Mouse (Mus musculus) ES-Bruce4 (cell line): ENCODE data around the gene Crygn. TPM values are rescaled to one million over a fixed set of nuclear protein-coding genes. Genes with fewer than 3 reads are reported as not detected.
A peak's percentile ranks its signal among the peaks of the same experiment; 100 is the strongest.

Source experiments
- H3K27ac ChIP-seq: 2 replicates; pipeline ENCODE4 v1.5.1; 2012; ENCODE audit warnings: low read length, inconsistent platforms; ENCODE audit not compliant: insufficient read depth
- H3K27me3 ChIP-seq: 2 replicates; pipeline ENCODE4 v1.6.1; 2012; ENCODE audit warnings: mild to moderate bottlenecking, low read length, inconsistent platforms; ENCODE audit not compliant: control insufficient read depth, poor library complexity, insufficient read depth, severe bottlenecking
- H3K36me3 ChIP-seq: 2 replicates; pipeline ENCODE4 v1.6.1; 2012; ENCODE audit warnings: inconsistent platforms, mild to moderate bottlenecking, low read length, moderate library complexity; ENCODE audit not compliant: control insufficient read depth, poor library complexity, insufficient read depth, severe bottlenecking
- H3K4me1 ChIP-seq: one replicate; pipeline ENCODE4 v1.8.1; 2011; ENCODE audit warnings: low read length; ENCODE audit not compliant: control insufficient read depth, insufficient read depth
- H3K4me3 ChIP-seq: 2 replicates; pipeline ENCODE4 v1.5.1; 2011; ENCODE audit warnings: low read depth, mild to moderate bottlenecking, low read length
- H3K9ac ChIP-seq: 2 replicates; pipeline ENCODE4 v1.6.1; 2012; ENCODE audit warnings: low read depth, mild to moderate bottlenecking, inconsistent platforms; ENCODE audit not compliant: poor library complexity, severe bottlenecking
- H3K9me3 ChIP-seq: replicated peaks from 2 replicates; pipeline ENCODE4 v1.6.1; 2012; ENCODE audit warnings: mild to moderate bottlenecking, low read length, inconsistent platforms; ENCODE audit not compliant: control insufficient read depth, poor library complexity, insufficient read depth, severe bottlenecking
- CTCF ChIP-seq: IDR thresholded peaks from one replicate; pipeline ENCODE4 v1.8.1; 2011; ENCODE audit warnings: low read depth, low read length
- EP300 ChIP-seq: IDR thresholded peaks from 2 replicates; pipeline ENCODE4 v1.6.1; 2011; ENCODE audit warnings: low read depth, low read length; ENCODE audit not compliant: insufficient read depth
- POLR2A ChIP-seq: IDR thresholded peaks from one replicate; pipeline ENCODE4 v1.8.1; 2011; ENCODE audit warnings: low read length; ENCODE audit not compliant: insufficient read depth
- polyA plus RNA-seq: library from polyadenylated mRNA; stranded (reverse); fragments of >200 nt; gene quantifications from 2 replicates; pipeline ENCODE4 v1.2.4, GENCODE M21; 2011; ENCODE audit warnings: low read depth; ENCODE audit not compliant: missing spikeins, insufficient read depth, insufficient read length

Gene Crygn
- polyA plus RNA-seq: 8.2 TPM in 1 of 2 replicates, not detected in the other

- no peaks in the 10 kb centered on the region for H3K27me3 ChIP-seq
- peak within 1 kb of the TSS; percentile 38 for H3K9ac ChIP-seq
- H3K4me1 ChIP-seq: no peaks in the 10 kb centered on the region
- no peak for TF ChIP-seq CTCF
- no peak for TF ChIP-seq EP300
- TF ChIP-seq POLR2A: no peak
- no peaks in the 10 kb centered on the region for H3K36me3 ChIP-seq
- H3K9me3 ChIP-seq: no peaks in the 10 kb centered on the region
- H3K4me3 ChIP-seq: peak within 1 kb of the TSS; percentile 45
- no peak within 1 kb of the TSS for H3K27ac ChIP-seq
Measured at GRCm38 (mm10) chr5:24757816-24758215, at the start of gene Crygn. Gene Crygn, minus strand, starts transcription at chr5:24758008.

GRCm38 (mm10) chr5:24805222-24805621 is 47.4 kb upstream of the Crygn start:
- Histone ChIP-seq H3K27me3 (no peaks in the 10 kb centered on the region), H3K27ac (no peak overlapping the region), H3K36me3 (peaks cover 40% of the 10 kb centered on the region), H3K9ac (no peak overlapping the region), H3K4me3 (no peak overlapping the region), H3K4me1 (no peaks in the 10 kb centered on the region), H3K9me3 (no peaks in the 10 kb centered on the region)
- no peak for TF ChIP-seq POLR2A
- no peak for TF ChIP-seq EP300
- no peak for TF ChIP-seq CTCF

- no peaks in the 10 kb centered on the region for H3K4me1 ChIP-seq
- H3K4me3 ChIP-seq: no peak overlapping the region
- no peaks in the 10 kb centered on the region for H3K27me3 ChIP-seq
- H3K9me3 ChIP-seq: no peaks in the 10 kb centered on the region
- H3K27ac ChIP-seq: no peak overlapping the region
- TF ChIP-seq EP300: no peak
- no peak for TF ChIP-seq CTCF
- no peak for TF ChIP-seq POLR2A
- no peak overlapping the region for H3K9ac ChIP-seq
- H3K36me3 ChIP-seq: peaks cover 38% of the 10 kb centered on the region
Measured at GRCm38 (mm10) chr5:24804661-24805060, 46.9 kb upstream of the Crygn start.

- H3K36me3 ChIP-seq: peaks cover 22% of the 10 kb centered on the region
- TF ChIP-seq EP300 (no peak), POLR2A (no peak), CTCF (no peak)
Measured at GRCm38 (mm10) chr5:24801841-24802624, 44.2 kb upstream of the Crygn start.

GRCm38 (mm10) chr5:24800416-24800815 is 42.6 kb upstream of the Crygn start:
- H3K9me3 ChIP-seq: no peaks in the 10 kb centered on the region
- H3K4me3 ChIP-seq: no peak overlapping the region
- peaks cover 13% of the 10 kb centered on the region for H3K36me3 ChIP-seq
- no peaks in the 10 kb centered on the region for H3K4me1 ChIP-seq
- TF ChIP-seq CTCF (peak; percentile 54), EP300 (no peak), POLR2A (no peak)
- no peak overlapping the region for H3K9ac ChIP-seq
- no peak overlapping the region for H3K27ac ChIP-seq
- no peaks in the 10 kb centered on the region for H3K27me3 ChIP-seq

More at GRCm38 (mm10) chr5:24801841-24802624, 44.2 kb upstream of the Crygn start:
- no peaks in the 10 kb centered on the region for H3K9me3 ChIP-seq
- no peak overlapping the region for H3K9ac ChIP-seq
- H3K4me1 ChIP-seq: no peaks in the 10 kb centered on the region
- no peak overlapping the region for H3K27ac ChIP-seq
- H3K27me3 ChIP-seq: no peaks in the 10 kb centered on the region
- H3K4me3 ChIP-seq: no peak overlapping the region

- no peak overlapping the region for H3K27ac ChIP-seq
- no peaks in the 10 kb centered on the region for H3K4me1 ChIP-seq
- H3K27me3 ChIP-seq: no peaks in the 10 kb centered on the region
- TF ChIP-seq EP300 (no peak), CTCF (no peak), POLR2A (no peak)
- H3K4me3 ChIP-seq: no peak overlapping the region
- H3K36me3 ChIP-seq: peaks cover 9% of the 10 kb centered on the region
- H3K9me3 ChIP-seq: no peaks in the 10 kb centered on the region
- H3K9ac ChIP-seq: no peak overlapping the region
Measured at GRCm38 (mm10) chr5:24798639-24799038, 40.8 kb upstream of the Crygn start.
